Mouse (Mus musculus) gastrocnemius, adult 2 months (tissue): ENCODE measurements around the gene Cox15. TPM values are rescaled to one million over a fixed set of nuclear protein-coding genes. Genes with fewer than 3 reads are reported as not detected.

Experiments
- DNase-seq: peaks from one replicate; pipeline ENCODE4 v3.0.0; 2022
- H3K27ac ChIP-seq: fragments of 200-600 bp; 2 replicates; pipeline ENCODE4 v1.8.1; 2022; ENCODE audit warnings: mild to moderate bottlenecking
- H3K4me3 ChIP-seq: fragments of 200-600 bp; 2 replicates; pipeline ENCODE4 v1.8.1; 2022; ENCODE audit warnings: mild to moderate bottlenecking, moderate library complexity
- CTCF ChIP-seq: fragments of 200-600 bp; IDR thresholded peaks from 2 replicates; pipeline ENCODE4 v1.8.1; 2022; ENCODE audit warnings: antibody characterized with exemption, mild to moderate bottlenecking, moderate library complexity
- intact Hi-C: fragments of 180-260 bp; cut with DNase I; formaldehyde crosslinking; loops from one replicate; pipeline ENCODE4 v1.15.1; 2025
- total RNA-seq, 2 experiments: library from RNA; stranded (reverse); gene quantifications; 2 replicates each; pipeline ENCODE4 v1.2.3; 2021

The Cox15 gene
- total RNA-seq, 2 experiments from 2014 or later = 14.9 to 17.8 TPM

DNA sequence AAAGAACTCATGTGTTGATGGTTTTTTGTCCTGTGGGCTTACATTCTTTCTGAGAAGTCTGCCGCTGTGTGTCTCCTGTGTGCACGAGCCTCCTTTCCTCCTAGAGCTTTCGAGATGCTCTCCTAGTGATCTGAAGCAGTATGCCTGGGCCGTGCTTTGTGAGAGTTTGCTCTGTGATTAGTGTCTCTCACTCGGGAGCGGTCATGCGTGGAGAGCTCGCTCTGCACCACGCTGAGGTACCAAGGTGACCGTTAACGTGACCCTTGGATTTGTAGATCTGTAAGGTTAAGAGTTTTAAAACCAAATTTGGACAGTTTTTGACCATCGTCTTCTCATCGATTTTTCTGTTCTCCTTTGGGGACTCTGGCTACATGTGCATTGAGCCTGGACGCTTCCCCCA, 60.0 kb downstream of the Cox15 start:
- no peak for DNase-seq
- H3K27ac ChIP-seq = no peak overlapping the region
- no peak for TF ChIP-seq CTCF
- intact Hi-C loops = no loop called here
- no peak overlapping the region for H3K4me3 ChIP-seq

GRCm38 (mm10) chr19:43689419-43690246, 63.2 kb downstream of the Cox15 start, which contains the start of gene Entpd7:
Gene Entpd7, plus strand, starts transcription at chr19:43689672.
- peak; percentile 99 for DNase-seq
- intact Hi-C loops = loop anchor here (1.0 to 2.0 kb wide), 2 partner anchors 14 to 63 kb away; partner anchors contain the start of genes Cox15 and Cutc

More at GRCm38 (mm10) chr19:43689419-43690246, 63.2 kb downstream of the Cox15 start, which contains the start of gene Entpd7:
- peak; percentile 64 for TF ChIP-seq CTCF
- Histone ChIP-seq H3K27ac (peak within 1 kb of the TSS; percentile 83), H3K4me3 (peak within 1 kb of the TSS; percentile 96)

Other genes starting within 250 kb of the Cox15 start
- gene Got1, start 228.4 kb downstream of the Cox15 start, total RNA-seq = 100 to 1,000 TPM; 316 to 792 TPM
- not detected for gene Nkx2-3, start 140.7 kb downstream of the Cox15 start, total RNA-seq
- gene Slc25a28, start 78.1 kb downstream of the Cox15 start, total RNA-seq = 10 to 100 TPM; 21.2 to 28.7 TPM
- gene Entpd7, start 63.3 kb downstream of the Cox15 start, total RNA-seq = 1 to 10 TPM; 1.2 to 1.3 TPM
- 10 to 100 TPM; 16.5 to 17.6 TPM for gene Cutc, start within 50 bp of the Cox15 start, total RNA-seq
- not detected for gene Abcc2, start 29.2 kb upstream of the Cox15 start, total RNA-seq
- gene Dnmbp, start 187.2 kb upstream of the Cox15 start, total RNA-seq = 10 to 100 TPM in 1 of 2 experiments, 1 to 10 TPM in 1; 9.4 to 11.3 TPM
- not detected for gene Cpn1, start 233.6 kb upstream of the Cox15 start, total RNA-seq